Comparison of ENCODE assay signal across 29 mouse cellular contexts in genomic region chr4:82183974-82184373, GRCm38 (mm10).
DNase-seq lines count a peak whose midpoint lies in the region; ATAC-seq and TF ChIP-seq lines count a peak whose summit lies in the region.
"Had no signal": no experiment of that assay in that cellular context is flagged by ENCODE, and none has a peak within 500 bp of the region (broad histone marks: within the 10 kb centered on the region; RNA-seq: fewer than 3 reads in every experiment).

No protein-coding gene starts in this region.

- 91% methylated on average over 1 of the region's 1 CpGs for WGBS in heart, postnatal 0 days
- WGBS in stomach, postnatal 0 days: 91% methylated on average over 1 of the region's 1 CpGs

- H3K27ac ChIP-seq in heart, postnatal 0 days (ENCODE audit: low read depth): no peak overlapping the region
- H3K27ac ChIP-seq in ES-E14 (ENCODE audit: insufficient read depth, low read depth, low read length, poor library complexity, severe bottlenecking): no peak overlapping the region
- H3K27ac ChIP-seq in stomach, postnatal 0 days (replicated peaks): no peak overlapping the region
- H3K27ac ChIP-seq: embryonic facial prominence, embryonic 12.5 days; forebrain, embryonic 15.5 days; hindbrain, embryonic 10.5 days; liver, embryonic 14.5 days had no signal

- DNase-seq in heart, postnatal 0 days (ENCODE audit: low spot score): no peak
- DNase-seq in heart, postnatal 10 days: no peak
- DNase-seq in A20 (ENCODE audit: low read depth, low spot score) (peak; percentile 39), ES-E14 (ENCODE audit: low read depth, low spot score) (no peak)
- DNase-seq in stomach, postnatal 0 days (ENCODE audit: low spot score): no peak
- DNase-seq in thymus, postnatal 25 days: no peak
- DNase-seq in cerebellum, adult 11-12 months: no peak
- DNase-seq: adrenal gland, postnatal 10 days; B cell, adult 2 months; cerebellum, adult 9-10 months; embryo, embryonic 11 days; heart, adult 11 months; heart, postnatal 14 days; kidney, adult 8-10 months; kidney, postnatal 10 days; layer of hippocampus, adult 9-11 months; liver; lung, adult 2 months; right cerebral cortex, postnatal 25 days; thymus, adult 18-20 months; thymus, postnatal 36 days had no signal

- TF ChIP-seq CTCF in heart, postnatal 0 days (IDR thresholded peaks at IDR 0.05; ENCODE audit: low read depth): peak; percentile 5; the same call in 1 of the 2 replicates
- peak; percentile 20; the same call in 1 of the 2 replicates for TF ChIP-seq CTCF in stomach, postnatal 0 days (IDR thresholded peaks at IDR 0.05; ENCODE audit: low read depth)

- intact Hi-C loops in heart, postnatal 10 days (cut with DNase I): no loop called here

- H3K9me3 ChIP-seq in heart, postnatal 0 days (replicated peaks; ENCODE audit: control insufficient read depth, low read length): no peaks in the 10 kb centered on the region
- no peaks in the 10 kb centered on the region for H3K9me3 ChIP-seq in ES-E14 (ENCODE audit: control insufficient read depth, insufficient read depth, low read depth, low read length)
- H3K9me3 ChIP-seq in stomach, postnatal 0 days (ENCODE audit: control insufficient read depth, low read length): no peaks in the 10 kb centered on the region
- H3K9me3 ChIP-seq: embryonic facial prominence, embryonic 12.5 days; forebrain, embryonic 15.5 days; heart, embryonic 12.5 days; hindbrain, embryonic 10.5 days had no signal

- H3K9ac ChIP-seq in heart, postnatal 0 days (replicated peaks; ENCODE audit: low read depth, low read length): no peak overlapping the region
- H3K9ac ChIP-seq in ES-E14 (ENCODE audit: insufficient read depth, low read depth, low read length, poor library complexity, severe bottlenecking): no peak overlapping the region
- no peak overlapping the region for H3K9ac ChIP-seq in stomach, postnatal 0 days (ENCODE audit: low read length)
- H3K9ac ChIP-seq: embryonic facial prominence, embryonic 12.5 days; forebrain, embryonic 15.5 days; heart, embryonic 12.5 days; liver, embryonic 14.5 days had no signal

- H3K27me3 ChIP-seq in heart, postnatal 0 days (ENCODE audit: control insufficient read depth, insufficient read depth, low read length): no peaks in the 10 kb centered on the region
- no peaks in the 10 kb centered on the region for H3K27me3 ChIP-seq in stomach, postnatal 0 days (ENCODE audit: control insufficient read depth, insufficient read depth, low read length)
- H3K27me3 ChIP-seq: embryonic facial prominence, embryonic 12.5 days; forebrain, embryonic 15.5 days; heart, embryonic 12.5 days had no signal

- no peak for ATAC-seq in heart, postnatal 0 days (ENCODE audit: insufficient read depth, low read depth)
- ATAC-seq in stomach, postnatal 0 days (ENCODE audit: low FRiP score, low TSS enrichment): no peak
- ATAC-seq: forebrain, embryonic 15.5 days; hindbrain, embryonic 16.5 days; midbrain, embryonic 16.5 days had no signal

- no peak overlapping the region for H3K4me3 ChIP-seq in heart, postnatal 0 days (ENCODE audit: low read depth, low read length)
- H3K4me3 ChIP-seq in ES-E14 (ENCODE audit: insufficient read depth in 1 of 2, low read depth in 1 of 2, low read length in 2 of 2, poor library complexity in 1 of 2, severe bottlenecking in 1 of 2): no peak overlapping the region
- no peak overlapping the region for H3K4me3 ChIP-seq in stomach, postnatal 0 days (ENCODE audit: low read depth, low read length)
- H3K4me3 ChIP-seq: embryonic facial prominence, embryonic 12.5 days; forebrain, embryonic 15.5 days; heart, embryonic 12.5 days; hindbrain, embryonic 10.5 days had no signal

- no peaks in the 10 kb centered on the region for H3K4me1 ChIP-seq in heart, postnatal 0 days (ENCODE audit: control insufficient read depth, insufficient read depth)
- no peaks in the 10 kb centered on the region for H3K4me1 ChIP-seq in ES-E14 (ENCODE audit: control insufficient read depth in 2 of 2, insufficient read depth in 2 of 2, low read length in 2 of 2, poor library complexity in 1 of 2)
- H3K4me1 ChIP-seq in stomach, postnatal 0 days (replicated peaks; ENCODE audit: control insufficient read depth, insufficient read depth): no peaks in the 10 kb centered on the region
- H3K4me1 ChIP-seq: embryonic facial prominence, embryonic 12.5 days; forebrain, embryonic 15.5 days; heart, embryonic 12.5 days; hindbrain, embryonic 10.5 days had no signal

- no peaks in the 10 kb centered on the region for H3K36me3 ChIP-seq in heart, postnatal 0 days (replicated peaks; ENCODE audit: control insufficient read depth, insufficient read depth, low read length)
- no peaks in the 10 kb centered on the region for H3K36me3 ChIP-seq in ES-E14 (ENCODE audit: control insufficient read depth, insufficient read depth, low read length, poor library complexity, severe bottlenecking)
- no peaks in the 10 kb centered on the region for H3K36me3 ChIP-seq in stomach, postnatal 0 days (ENCODE audit: control insufficient read depth, insufficient read depth, low read length)
- H3K36me3 ChIP-seq: embryonic facial prominence, embryonic 12.5 days; forebrain, embryonic 15.5 days; heart, embryonic 12.5 days; hindbrain, embryonic 10.5 days had no signal

- H3K4me2 ChIP-seq in heart, postnatal 0 days (ENCODE audit: low read depth, low read length): no peak overlapping the region
- no peak overlapping the region for H3K4me2 ChIP-seq in stomach, postnatal 0 days (replicated peaks; ENCODE audit: low read depth)
- H3K4me2 ChIP-seq: embryonic facial prominence, embryonic 12.5 days; forebrain, embryonic 15.5 days; heart, embryonic 12.5 days; midbrain, embryonic 11.5 days had no signal

- TF ChIP-seq EP300 in heart, postnatal 0 days (IDR thresholded peaks at IDR 0.05; ENCODE audit: low read depth): no peak
- TF ChIP-seq EP300 in stomach, postnatal 0 days (optimal IDR thresholded peaks at IDR 0.05): no peak

- in situ Hi-C loops in ES-E14 (cut with MboI; ENCODE audit: low sequenced_read_pairs in 2 of 2, unreplicated experiment in 2 of 2): no loop called here

TF ChIP-seq in ES-E14, 5 proteins besides CTCF, POLR2A, EP300 and RAD21:
- 0 out of 2 replicates have a peak, but pooled peaks have one; percentile 37 for TF ChIP-seq ZC3H11A (IDR thresholded peaks at IDR 0.05; ENCODE audit: borderline replicate concordance, low read depth, low read length)
- TF ChIP-seq CHD2 (IDR thresholded peaks at IDR 0.05; ENCODE audit: low read depth, low read length): no peak
